Comparison of ENCODE assay signal across 9 mouse cellular contexts in the genomic region with DNA sequence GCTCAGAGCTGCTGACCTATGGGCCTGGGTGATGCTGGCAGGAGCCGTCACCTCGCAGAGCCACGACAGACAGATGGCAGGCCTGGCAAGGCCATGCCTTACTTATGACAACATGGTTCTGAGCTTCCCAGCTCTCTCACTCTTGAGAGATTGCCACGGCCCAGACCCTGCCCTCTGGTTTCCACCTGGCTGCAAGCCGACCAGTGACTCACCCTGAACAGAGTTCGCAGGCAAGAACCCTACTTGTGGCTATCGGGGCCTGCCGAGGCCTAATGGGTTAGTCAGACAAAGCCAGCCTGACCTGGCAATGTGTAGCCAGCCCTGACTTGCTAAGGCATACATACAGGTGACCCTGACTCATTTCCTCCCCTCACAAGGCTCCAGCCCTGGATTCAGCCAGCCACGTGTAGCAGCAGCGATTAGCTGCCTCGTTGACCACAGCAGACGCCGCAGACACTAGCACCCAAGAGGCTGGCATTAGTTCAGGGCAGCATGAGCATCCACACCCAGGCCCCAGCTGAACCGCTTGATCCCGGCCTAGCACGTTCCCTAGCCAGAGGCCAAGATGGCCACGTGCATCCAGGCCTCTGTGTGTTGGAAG. TPM values are rescaled to one million over a fixed set of nuclear protein-coding genes. Genes with fewer than 3 reads are reported as not detected.
DNase-seq lines count a peak whose midpoint lies in the region; ATAC-seq and TF ChIP-seq lines count a peak whose summit lies in the region.
"Had no signal": no experiment of that assay in that cellular context is flagged by ENCODE, and none has a peak within 500 bp of the region (broad histone marks: within the 10 kb centered on the region; RNA-seq: fewer than 3 reads in every experiment).

No protein-coding gene starts in this region.

- DNase-seq in heart, adult 2 months, result peak; percentile 66 to 81
- no peak for DNase-seq in heart, adult 8-10 months (ENCODE audit: low spot score)
- peak; percentile 28 to 49 for DNase-seq in CD8-positive naive resting alpha-beta T cell, adult 2 months (ENCODE audit: low read depth in 2 of 2, low spot score in 2 of 2)
- DNase-seq in cerebellum, adult 11-12 months, result peak; percentile 91
- DNase-seq in kidney, adult 9 months, result peak; percentile 81
- DNase-seq in layer of hippocampus, adult 18-20 months (ENCODE audit: low spot score in 2 of 2), result no peak
- no peak for DNase-seq in layer of hippocampus, adult 9-10 months (ENCODE audit: low spot score)

- no peak overlapping the region for H3K9ac ChIP-seq in heart, adult 2 months (ENCODE audit: low read depth, low read length)
- H3K9ac ChIP-seq: embryonic facial prominence, embryonic 12.5 days had no signal

- 0 out of 2 replicates have a peak, but pooled peaks have one; percentile 26 for TF ChIP-seq EP300 in heart, adult 2 months (IDR thresholded peaks at IDR 0.05; ENCODE audit: insufficient read depth, low read depth, low read length)

- 53% methylated on average over 17 of the region's 17 CpGs for WGBS in heart, adult 2 months

- 0 out of 2 replicates have a peak, but pooled peaks cover 2% of the 10 kb centered on the region for H3K79me2 ChIP-seq in heart, adult 2 months (replicated peaks; ENCODE audit: control insufficient read depth, insufficient read depth, low read length)

- no peak for ATAC-seq in monocyte, adult 5-6 weeks (replicated peaks; ENCODE audit: insufficient number of reproducible peaks, low FRiP score, low TSS enrichment, poor library complexity, severe bottlenecking)

- H3K27ac ChIP-seq in heart, adult 2 months, result peak overlapping the region; percentile 55
- H3K27ac ChIP-seq: embryonic facial prominence, embryonic 12.5 days had no signal

- no peaks in the 10 kb centered on the region for H3K27me3 ChIP-seq in heart, adult 2 months (ENCODE audit: control insufficient read depth, insufficient read depth, low read length)
- H3K27me3 ChIP-seq: embryonic facial prominence, embryonic 12.5 days had no signal

- H3K36me3 ChIP-seq in heart, adult 2 months (ENCODE audit: control insufficient read depth, insufficient read depth, low read length), result peaks cover 3% of the 10 kb centered on the region; the same call in 1 of the 2 replicates

- H3K4me3 ChIP-seq in heart, adult 2 months, result no peak overlapping the region
- H3K4me3 ChIP-seq: embryonic facial prominence, embryonic 12.5 days had no signal

- TF ChIP-seq POLR2A in heart, adult 2 months (IDR thresholded peaks at IDR 0.05; ENCODE audit: insufficient read depth, low read depth, low read length), result no peak

- intact Hi-C loops in heart, adult 2 months (cut with DNase I), result loop anchor here (5.0 kb wide), 1 partner anchor 35 kb away; no protein-coding TSS in a partner anchor

- peak; percentile 15; the same call in 1 of the 2 replicates for TF ChIP-seq CTCF in heart, adult 2 months (IDR thresholded peaks at IDR 0.05)

- H3K4me1 ChIP-seq in heart, adult 2 months (ENCODE audit: control insufficient read depth, insufficient read depth, low read length), result peaks cover 8% of the 10 kb centered on the region

RNA-seq across cellular contexts. Expression of a gene that starts 25.1 kb away (rescaled TPM):
- 10 to 100 TPM; 16.0 to 16.7 TPM for total RNA-seq in heart, adult 2 months (2021)
- 22.7 and 29.4 TPM in 2 replicates for polyA plus RNA-seq in heart, adult 2 months (2012; rRNA removed)
- total RNA-seq in heart, adult 8-10 months (2022), result 10 to 100 TPM; 13.7 to 24.0 (median 16.5) TPM
- 118 to 126 TPM (median 121 TPM) in 3 replicates for total RNA-seq in monocyte, adult 5-6 weeks (2017)
- 10 to 100 TPM; 38.0 to 43.9 TPM for total RNA-seq in layer of hippocampus, adult 18-20 months (2021)

RNA-seq across cellular contexts. Expression of a gene that starts 33.6 kb away (rescaled TPM):
- 10 to 100 TPM; 16.3 to 16.7 TPM for total RNA-seq in heart, adult 2 months (2021)
- polyA plus RNA-seq in heart, adult 2 months (2012; rRNA removed), result 7.0 and 7.9 TPM in 2 replicates
- total RNA-seq in heart, adult 8-10 months (2022), result 10 to 100 TPM; 11.5 to 15.5 (median 13.7) TPM
- 47.8 to 65.8 TPM (median 64.6 TPM) in 3 replicates for total RNA-seq in monocyte, adult 5-6 weeks (2017)
- total RNA-seq in layer of hippocampus, adult 18-20 months (2021), result 10 to 100 TPM; 46.3 to 48.5 TPM

Comparison
In these comparisons a context has a peak if more than half of its experiments do, and no peak if none do; other contexts are left out.
1. DNase-seq: peak in heart, adult 2 months (2 of 2), CD8-positive naive resting alpha-beta T cell, adult 2 months (2 of 2), cerebellum, adult 11-12 months (single experiment) and kidney, adult 9 months (single experiment); none in heart, adult 8-10 months (single experiment), layer of hippocampus, adult 18-20 months (0 of 2) and layer of hippocampus, adult 9-10 months (single experiment).